Mouse (Mus musculus) midbrain, embryonic 14.5 days (tissue): ENCODE data around the gene Bak1. TPM values are rescaled to one million over a fixed set of nuclear protein-coding genes. Genes with fewer than 3 reads are reported as not detected.
A peak's percentile ranks its signal among the peaks of the same experiment; 100 is the strongest.

Experiments used
- ATAC-seq: fragments of 200-750 bp; cut with Nextera tagmentation; 2 replicates; pipeline ENCODE4 v1.8.0; 2017; ENCODE audit warnings: moderate number of reproducible peaks, moderate library complexity; ENCODE audit not compliant: low FRiP score, low TSS enrichment
- DNase-seq: peaks from one replicate; pipeline ENCODE4 v3.0.0-alpha.2; 2015
- H3K27ac ChIP-seq: fragments of 300-500 bp; sonication (generic); replicated peaks from 2 replicates; pipeline ENCODE4 v1.5.1; 2014; ENCODE audit warnings: mild to moderate bottlenecking, low read depth, low read length, moderate library complexity
- H3K27me3 ChIP-seq: fragments of 300-500 bp; sonication (generic); 2 replicates; pipeline ENCODE4 v1.6.1; 2014; ENCODE audit warnings: low read length, control low read depth, mixed read lengths; ENCODE audit not compliant: control insufficient read depth, insufficient read depth
- H3K36me3 ChIP-seq: fragments of 300-500 bp; sonication (generic); 2 replicates; pipeline ENCODE4 v1.6.1; 2014; ENCODE audit warnings: low read length, control low read depth; ENCODE audit not compliant: control insufficient read depth, insufficient read depth
- H3K4me1 ChIP-seq: fragments of 300-500 bp; sonication (generic); 2 replicates; pipeline ENCODE4 v1.6.1; 2014; ENCODE audit warnings: mild to moderate bottlenecking, antibody characterized with exemption, low read length, control low read depth; ENCODE audit not compliant: control insufficient read depth, insufficient read depth
- H3K4me2 ChIP-seq: fragments of 300-500 bp; sonication (generic); 2 replicates; pipeline ENCODE4 v1.6.1; 2014; ENCODE audit warnings: mild to moderate bottlenecking, low read length, moderate library complexity
- H3K4me3 ChIP-seq: fragments of 300-500 bp; sonication (generic); replicated peaks from 2 replicates; pipeline ENCODE4 v1.5.1; 2014; ENCODE audit warnings: low read depth, low read length
- H3K9ac ChIP-seq: fragments of 300-500 bp; sonication (generic); replicated peaks from 2 replicates; pipeline ENCODE4 v1.6.1; 2014; ENCODE audit warnings: mild to moderate bottlenecking, low read length, moderate library complexity
- H3K9me3 ChIP-seq: fragments of 300-500 bp; sonication (generic); 2 replicates; pipeline ENCODE4 v1.6.1; 2016; ENCODE audit warnings: low read length, control low read depth, mixed read lengths; ENCODE audit not compliant: control insufficient read depth
- WGBS: fragments of 180-500 bp; shearing (Covaris S2); extraction: QIAGEN DNeasy Blood & Tissue Kit; methylation state at CpG from one replicate; pipeline ENCODE4 v1.1.7; 2014; 5-methylcytosine and 5-hydroxymethylcytosine counted together
- polyA plus RNA-seq: library from polyadenylated mRNA; unstranded; fragments of >200 nt; fragmentation: Nextera tagmentation; extraction: Ambion mirVana; gene quantifications from 2 replicates; pipeline ENCODE4 v1.2.1, GENCODE M21; 2014

The Bak1 gene
- 5.5 and 5.8 TPM in 2 replicates for polyA plus RNA-seq

DNA sequence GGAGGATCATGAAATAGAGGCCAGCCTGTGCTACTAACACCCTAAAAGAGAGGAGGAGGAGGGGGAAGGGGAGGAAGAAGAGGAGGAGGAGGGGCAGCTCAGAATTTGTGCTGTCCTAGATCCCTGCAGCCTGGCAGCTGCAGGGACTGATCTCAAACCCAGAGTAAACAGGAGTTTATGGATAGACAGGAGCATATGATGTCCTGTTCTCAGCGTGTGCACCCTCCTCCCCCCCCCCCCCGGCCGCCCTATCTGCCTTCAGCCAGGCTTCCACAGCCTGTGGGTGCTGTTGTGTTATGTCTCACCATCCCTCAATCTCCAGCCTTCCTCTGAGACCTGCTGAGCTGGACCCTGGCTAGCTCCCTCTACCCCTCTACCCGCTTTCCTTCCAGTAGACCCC is at the start of gene Bak1:
Bak1 (minus strand) TSS at position 101 of the 400 bp plus-strand sequence.
- Histone ChIP-seq H3K27ac (peak within 1 kb of the TSS; percentile 75), H3K9ac (peak within 1 kb of the TSS; percentile 90), H3K4me2 (peak within 1 kb of the TSS; percentile 68), H3K9me3 (no peaks in the 10 kb centered on the region), H3K27me3 (no peaks in the 10 kb centered on the region), H3K4me3 (peak within 1 kb of the TSS; percentile 61), H3K36me3 (peaks cover 12% of the 10 kb centered on the region), H3K4me1 (peaks cover 11% of the 10 kb centered on the region)
- 0 out of 2 replicates have a peak, but pooled peaks have one; percentile 3 for ATAC-seq
- DNase-seq, result no peak
- WGBS, result 72% methylated on average over 2 of the region's 4 CpGs

GRCm38 (mm10) chr17:27078499-27078898 is 49.7 kb upstream of the Bak1 start:
- no peaks in the 10 kb centered on the region for H3K27me3 ChIP-seq
- 90% methylated on average over 6 of the region's 6 CpGs for WGBS
- ATAC-seq, result no peak

GRCm38 (mm10) chr17:27077920-27078319 is 49.1 kb upstream of the Bak1 start:
- no peaks in the 10 kb centered on the region for H3K9me3 ChIP-seq
- H3K27me3 ChIP-seq, result no peaks in the 10 kb centered on the region
- ATAC-seq (no peak), DNase-seq (no peak)
- H3K36me3 ChIP-seq, result no peaks in the 10 kb centered on the region
- no peaks in the 10 kb centered on the region for H3K4me1 ChIP-seq
- no peak overlapping the region for H3K4me3 ChIP-seq
- no peak overlapping the region for H3K4me2 ChIP-seq
- WGBS, result 81% methylated on average over 6 of the region's 6 CpGs
- H3K27ac ChIP-seq, result no peak overlapping the region
- no peak overlapping the region for H3K9ac ChIP-seq

More at GRCm38 (mm10) chr17:27078499-27078898, 49.7 kb upstream of the Bak1 start:
- H3K4me1 ChIP-seq, result no peaks in the 10 kb centered on the region
- no peak for DNase-seq
- no peak overlapping the region for H3K9ac ChIP-seq
- H3K4me3 ChIP-seq, result no peak overlapping the region
- H3K27ac ChIP-seq, result no peak overlapping the region
- no peaks in the 10 kb centered on the region for H3K36me3 ChIP-seq
- H3K9me3 ChIP-seq, result no peaks in the 10 kb centered on the region
- no peak overlapping the region for H3K4me2 ChIP-seq

DNA sequence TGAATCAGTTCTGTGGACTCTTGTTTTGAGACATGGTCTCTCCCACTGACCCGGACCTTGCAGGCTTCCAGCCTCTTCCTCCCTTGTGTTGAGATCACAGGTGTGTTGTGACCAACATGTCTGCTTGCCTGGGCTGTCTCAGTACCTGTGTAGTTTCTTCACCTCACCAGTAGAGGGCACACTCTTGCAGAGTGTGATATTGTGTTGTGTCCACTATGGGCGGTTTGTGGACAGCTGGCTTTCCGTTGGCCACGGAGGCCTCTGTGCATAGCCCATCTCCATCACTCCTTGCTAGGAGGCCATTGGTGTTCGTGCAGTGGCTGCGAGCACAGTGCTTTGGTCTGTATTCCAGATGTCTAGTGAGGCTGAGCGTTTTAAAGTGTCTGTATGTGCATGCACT is 48.3 kb upstream of the Bak1 start:
- no peaks in the 10 kb centered on the region for H3K36me3 ChIP-seq
- 96% methylated on average over 7 of the region's 7 CpGs for WGBS
- H3K27me3 ChIP-seq, result no peaks in the 10 kb centered on the region
- ATAC-seq (no peak), DNase-seq (no peak)
- H3K4me2 ChIP-seq, result no peak overlapping the region
- no peak overlapping the region for H3K9ac ChIP-seq
- no peaks in the 10 kb centered on the region for H3K4me1 ChIP-seq
- no peak overlapping the region for H3K4me3 ChIP-seq
- no peak overlapping the region for H3K27ac ChIP-seq
- H3K9me3 ChIP-seq, result no peaks in the 10 kb centered on the region

GRCm38 (mm10) chr17:27074849-27075745 is 46.3 kb upstream of the Bak1 start:
- Histone ChIP-seq H3K27me3 (no peaks in the 10 kb centered on the region), H3K4me3 (no peak overlapping the region), H3K36me3 (no peaks in the 10 kb centered on the region), H3K4me1 (no peaks in the 10 kb centered on the region), H3K4me2 (no peak overlapping the region), H3K27ac (no peak overlapping the region), H3K9ac (no peak overlapping the region), H3K9me3 (no peaks in the 10 kb centered on the region)
- WGBS, result 87% methylated on average over 17 of the region's 17 CpGs
- DNase-seq, result no peak
- ATAC-seq, result no peak

GRCm38 (mm10) chr17:27074236-27074635 is 45.4 kb upstream of the Bak1 start:
- Histone ChIP-seq H3K27me3 (no peaks in the 10 kb centered on the region), H3K4me2 (no peak overlapping the region), H3K27ac (no peak overlapping the region), H3K4me1 (peaks cover 6% of the 10 kb centered on the region; the same call in 1 of the 2 replicates), H3K9me3 (no peaks in the 10 kb centered on the region), H3K36me3 (no peaks in the 10 kb centered on the region), H3K9ac (no peak overlapping the region), H3K4me3 (no peak overlapping the region)
- no peak for DNase-seq
- ATAC-seq, result no peak
- WGBS, result 78% methylated on average over 6 of the region's 6 CpGs

GRCm38 (mm10) chr17:27073778-27074177 is 45.0 kb upstream of the Bak1 start:
- 70% methylated on average over 9 of the region's 9 CpGs for WGBS
- Histone ChIP-seq H3K4me1 (peaks cover 6% of the 10 kb centered on the region; the same call in 1 of the 2 replicates), H3K9me3 (no peaks in the 10 kb centered on the region), H3K27me3 (no peaks in the 10 kb centered on the region), H3K4me3 (no peak overlapping the region), H3K4me2 (no peak overlapping the region), H3K9ac (no peak overlapping the region), H3K27ac (no peak overlapping the region), H3K36me3 (no peaks in the 10 kb centered on the region)
- DNase-seq (no peak), ATAC-seq (no peak)

GRCm38 (mm10) chr17:27073126-27073525 is 44.3 kb upstream of the Bak1 start:
- Histone ChIP-seq H3K9me3 (no peaks in the 10 kb centered on the region), H3K9ac (no peak overlapping the region), H3K27ac (no peak overlapping the region), H3K4me3 (no peak overlapping the region), H3K4me2 (no peak overlapping the region), H3K36me3 (no peaks in the 10 kb centered on the region), H3K27me3 (no peaks in the 10 kb centered on the region), H3K4me1 (peaks cover 6% of the 10 kb centered on the region; the same call in 1 of the 2 replicates)
- WGBS, result 76% methylated on average over 5 of the region's 5 CpGs
- DNase-seq (no peak), ATAC-seq (no peak)

DNA sequence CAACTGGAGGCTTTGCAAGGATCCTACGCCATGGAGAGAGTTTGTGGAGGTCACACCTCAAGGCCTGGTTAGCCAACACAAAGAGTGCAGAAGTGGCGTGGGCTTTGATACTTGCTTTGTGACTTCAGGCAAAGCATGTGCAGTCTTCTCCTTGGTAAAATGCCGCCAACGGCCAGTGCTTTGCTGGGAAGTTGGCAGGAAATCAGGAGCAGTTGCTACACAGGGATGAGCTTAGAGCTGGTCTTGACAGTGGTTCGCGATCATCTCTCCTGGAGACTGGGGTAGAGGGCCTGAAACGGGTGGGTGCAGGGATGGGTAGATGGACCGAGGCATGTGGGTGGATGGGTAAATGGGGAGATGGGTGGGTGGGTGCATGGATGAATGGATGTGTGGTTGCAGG is 43.6 kb upstream of the Bak1 start:
- no peak for DNase-seq
- H3K27me3 ChIP-seq, result no peaks in the 10 kb centered on the region
- 96% methylated on average over 8 of the region's 8 CpGs for WGBS

More for the DNA sequence above, 43.6 kb upstream of the Bak1 start:
- H3K36me3 ChIP-seq, result no peaks in the 10 kb centered on the region
- no peak for ATAC-seq
- H3K27ac ChIP-seq, result no peak overlapping the region
- no peak overlapping the region for H3K9ac ChIP-seq
- H3K4me1 ChIP-seq, result peaks cover 6% of the 10 kb centered on the region; the same call in 1 of the 2 replicates
- H3K4me3 ChIP-seq, result no peak overlapping the region
- H3K9me3 ChIP-seq, result no peaks in the 10 kb centered on the region
- H3K4me2 ChIP-seq, result no peak overlapping the region
